In genomic region chr8:113665036-113665435, GRCm38 (mm10) we compare ENCODE assay signal across 18 mouse cellular contexts. TPM values are rescaled to one million over a fixed set of nuclear protein-coding genes. Genes with fewer than 3 reads are reported as not detected.
A peak's percentile ranks its signal among the peaks of the same experiment; 100 is the strongest.
DNase-seq lines count a peak whose midpoint lies in the region; ATAC-seq and TF ChIP-seq lines count a peak whose summit lies in the region.
"Had no signal": no experiment of that assay in that cellular context is flagged by ENCODE, and none has a peak within 500 bp of the region (broad histone marks: within the 10 kb centered on the region; RNA-seq: fewer than 3 reads in every experiment).

No protein-coding gene starts in this region.

- no peaks in the 10 kb centered on the region for H3K9me3 ChIP-seq in hindbrain, embryonic 11.5 days (ENCODE audit: control insufficient read depth, low read length)
- H3K9me3 ChIP-seq in hindbrain, postnatal 0 days (ENCODE audit: low read length) = no peaks in the 10 kb centered on the region
- no peaks in the 10 kb centered on the region for H3K9me3 ChIP-seq in forebrain, embryonic 15.5 days
- H3K9me3 ChIP-seq in midbrain, embryonic 13.5 days = no peaks in the 10 kb centered on the region
- no peaks in the 10 kb centered on the region for H3K9me3 ChIP-seq in neural tube, embryonic 15.5 days (replicated peaks)
- H3K9me3 ChIP-seq: heart, embryonic 12.5 days; limb, embryonic 12.5 days had no signal

- H3K27me3 ChIP-seq in hindbrain, embryonic 11.5 days (ENCODE audit: control insufficient read depth, insufficient read depth, low read length) = no peaks in the 10 kb centered on the region
- no peaks in the 10 kb centered on the region for H3K27me3 ChIP-seq in hindbrain, postnatal 0 days (ENCODE audit: insufficient read depth, low read length)
- H3K27me3 ChIP-seq in forebrain, embryonic 15.5 days = no peaks in the 10 kb centered on the region
- H3K27me3 ChIP-seq in midbrain, embryonic 13.5 days = no peaks in the 10 kb centered on the region
- no peaks in the 10 kb centered on the region for H3K27me3 ChIP-seq in neural tube, embryonic 15.5 days (replicated peaks)
- H3K27me3 ChIP-seq: heart, embryonic 12.5 days; Patski had no signal

- WGBS in hindbrain, embryonic 11.5 days = 62% methylated on average over 4 of the region's 4 CpGs
- WGBS in hindbrain, postnatal 0 days = 47% methylated on average over 4 of the region's 4 CpGs
- WGBS in forebrain, embryonic 15.5 days = 41% methylated on average over 4 of the region's 4 CpGs
- WGBS in midbrain, embryonic 13.5 days = 46% methylated on average over 4 of the region's 4 CpGs
- WGBS in neural tube, embryonic 15.5 days = 44% methylated on average over 4 of the region's 4 CpGs

- ATAC-seq in hindbrain, embryonic 11.5 days (ENCODE audit: low FRiP score) = peak; percentile 79; the same call in 1 of the 2 replicates
- no peak for ATAC-seq in hindbrain, postnatal 0 days
- ATAC-seq in forebrain, embryonic 15.5 days (replicated peaks) = no peak; the same call in 1 of the 2 replicates
- peak; percentile 61 for ATAC-seq in midbrain, embryonic 13.5 days
- peak; percentile 55; the same call in 1 of the 2 replicates for ATAC-seq in neural tube, embryonic 15.5 days (ENCODE audit: low FRiP score)

- no peak overlapping the region for H3K4me2 ChIP-seq in hindbrain, embryonic 11.5 days (replicated peaks; ENCODE audit: low read depth, low read length)
- no peak overlapping the region for H3K4me2 ChIP-seq in hindbrain, postnatal 0 days (ENCODE audit: low read depth, low read length)
- H3K4me2 ChIP-seq in forebrain, embryonic 15.5 days (replicated peaks) = no peak overlapping the region
- no peak overlapping the region for H3K4me2 ChIP-seq in midbrain, embryonic 13.5 days (replicated peaks)
- H3K4me2 ChIP-seq in neural tube, embryonic 15.5 days = no peak overlapping the region
- H3K4me2 ChIP-seq: heart, embryonic 12.5 days; limb, embryonic 12.5 days had no signal

- peak; percentile 25 for DNase-seq in hindbrain, embryonic 11.5 days (ENCODE audit: low spot score)
- DNase-seq in hindbrain, postnatal 0 days (ENCODE audit: low spot score) = no peak
- DNase-seq in urinary bladder, postnatal 14 days (ENCODE audit: low spot score) = no peak
- DNase-seq in thymus, postnatal 10 days (ENCODE audit: low spot score in 2 of 2) = no peak
- no peak for DNase-seq in urinary bladder, adult 18-20 months (ENCODE audit: low spot score in 2 of 2)

- no peaks in the 10 kb centered on the region for H3K36me3 ChIP-seq in hindbrain, embryonic 11.5 days (ENCODE audit: control insufficient read depth, insufficient read depth, low read length)
- H3K36me3 ChIP-seq in hindbrain, postnatal 0 days (ENCODE audit: insufficient read depth, low read length) = no peaks in the 10 kb centered on the region
- no peaks in the 10 kb centered on the region for H3K36me3 ChIP-seq in forebrain, embryonic 15.5 days
- no peaks in the 10 kb centered on the region for H3K36me3 ChIP-seq in midbrain, embryonic 13.5 days
- H3K36me3 ChIP-seq in neural tube, embryonic 15.5 days = no peaks in the 10 kb centered on the region
- H3K36me3 ChIP-seq: heart, embryonic 12.5 days; limb, embryonic 12.5 days had no signal

- H3K4me1 ChIP-seq in hindbrain, embryonic 11.5 days (replicated peaks; ENCODE audit: control insufficient read depth, insufficient read depth, low read length) = no peaks in the 10 kb centered on the region
- no peaks in the 10 kb centered on the region; the same call in 1 of the 2 replicates for H3K4me1 ChIP-seq in hindbrain, postnatal 0 days (ENCODE audit: insufficient read depth, low read length)
- peaks cover 28% of the 10 kb centered on the region for H3K4me1 ChIP-seq in forebrain, embryonic 15.5 days
- peaks cover 7% of the 10 kb centered on the region for H3K4me1 ChIP-seq in midbrain, embryonic 13.5 days (replicated peaks)
- H3K4me1 ChIP-seq in neural tube, embryonic 15.5 days = peaks cover 7% of the 10 kb centered on the region; the same call in 1 of the 2 replicates
- H3K4me1 ChIP-seq: heart, embryonic 12.5 days had no signal

- no peak overlapping the region for H3K27ac ChIP-seq in hindbrain, embryonic 11.5 days (ENCODE audit: low read depth, low read length)
- H3K27ac ChIP-seq in hindbrain, postnatal 0 days = no peak overlapping the region
- 0 out of 2 replicates have a peak overlapping the region, but pooled peaks have one; percentile 12 for H3K27ac ChIP-seq in forebrain, embryonic 15.5 days (replicated peaks)
- H3K27ac ChIP-seq in midbrain, embryonic 13.5 days = no peak overlapping the region
- no peak overlapping the region for H3K27ac ChIP-seq in neural tube, embryonic 15.5 days (replicated peaks)
- H3K27ac ChIP-seq: left cerebral cortex, adult 2 months; limb, embryonic 12.5 days had no signal

- TF ChIP-seq CTCF in hindbrain, postnatal 0 days (IDR thresholded peaks at IDR 0.05; ENCODE audit: low read depth) = no peak

- no peak overlapping the region for H3K9ac ChIP-seq in hindbrain, embryonic 11.5 days (ENCODE audit: low read depth, low read length)
- H3K9ac ChIP-seq in hindbrain, postnatal 0 days (replicated peaks; ENCODE audit: low read length) = no peak overlapping the region
- H3K9ac ChIP-seq in forebrain, embryonic 15.5 days (replicated peaks) = no peak overlapping the region
- H3K9ac ChIP-seq in midbrain, embryonic 13.5 days (replicated peaks) = no peak overlapping the region
- no peak overlapping the region for H3K9ac ChIP-seq in neural tube, embryonic 15.5 days (replicated peaks)
- H3K9ac ChIP-seq: heart, embryonic 12.5 days; limb, embryonic 12.5 days had no signal

- H3K4me3 ChIP-seq in hindbrain, embryonic 11.5 days (ENCODE audit: low read depth, low read length) = no peak overlapping the region
- no peak overlapping the region for H3K4me3 ChIP-seq in hindbrain, postnatal 0 days (ENCODE audit: low read length)
- no peak overlapping the region for H3K4me3 ChIP-seq in forebrain, embryonic 15.5 days
- no peak overlapping the region for H3K4me3 ChIP-seq in midbrain, embryonic 13.5 days (replicated peaks)
- H3K4me3 ChIP-seq in neural tube, embryonic 15.5 days (replicated peaks) = no peak overlapping the region
- H3K4me3 ChIP-seq: heart, embryonic 12.5 days; left cerebral cortex, adult 2 months; limb, embryonic 12.5 days had no signal

RNA-seq across cellular contexts. Expression of gene Syce1l, which starts 22.0 kb away (rescaled TPM):
- polyA plus RNA-seq in hindbrain, embryonic 11.5 days (2014; fragmentation: Nextera tagmentation; extraction: Ambion mirVana) = not detected in 2 replicates
- total RNA-seq in hindbrain, postnatal 0 days (2014; rRNA removed) = not detected in 2 replicates
- polyA plus RNA-seq in hindbrain, postnatal 0 days (2015; fragmentation: Nextera tagmentation; extraction: Ambion mirVana) = 0.33 TPM in 1 of 2 replicates, not detected in the other
- 0.47 TPM in 1 of 2 replicates, not detected in the other for polyA plus RNA-seq in forebrain, embryonic 15.5 days (2015; fragmentation: Nextera tagmentation; extraction: Ambion mirVana)
- polyA plus RNA-seq in midbrain, embryonic 13.5 days (2015; fragmentation: Nextera tagmentation; extraction: Ambion mirVana) = 0.23 TPM in 1 of 2 replicates, not detected in the other
- 0.23 and 0.63 TPM in 2 replicates for polyA plus RNA-seq in neural tube, embryonic 15.5 days (2015; fragmentation: Nextera tagmentation; extraction: Ambion mirVana)
- total RNA-seq: adrenal gland, adult 18-20 months; common myeloid progenitor, adult 5-6 weeks; gastrocnemius, postnatal 25 days; megakaryocyte-erythroid progenitor cell, adult 5-6 weeks had no signal
- polyA plus RNA-seq: heart, embryonic 12.5 days; large intestine, adult 2 months; limb, embryonic 12.5 days; liver, embryonic 16.5 days; Patski had no signal

RNA-seq across cellular contexts. Expression of gene Mon1b, which starts 29.6 kb away (rescaled TPM):
- 9.0 and 12.6 TPM in 2 replicates for polyA plus RNA-seq in hindbrain, embryonic 11.5 days (2014; fragmentation: Nextera tagmentation; extraction: Ambion mirVana)
- 25.5 and 31.6 TPM in 2 replicates for total RNA-seq in hindbrain, postnatal 0 days (2014; rRNA removed)
- 6.9 and 7.8 TPM in 2 replicates for polyA plus RNA-seq in hindbrain, postnatal 0 days (2015; fragmentation: Nextera tagmentation; extraction: Ambion mirVana)
- 12.8 and 14.4 TPM in 2 replicates for polyA plus RNA-seq in forebrain, embryonic 15.5 days (2015; fragmentation: Nextera tagmentation; extraction: Ambion mirVana)
- 11.4 and 12.3 TPM in 2 replicates for polyA plus RNA-seq in midbrain, embryonic 13.5 days (2015; fragmentation: Nextera tagmentation; extraction: Ambion mirVana)
- polyA plus RNA-seq in neural tube, embryonic 15.5 days (2015; fragmentation: Nextera tagmentation; extraction: Ambion mirVana) = 8.7 and 9.9 TPM in 2 replicates

Comparison
In these comparisons a context has a peak if more than half of its experiments do, and no peak if none do; other contexts are left out.
1. ATAC-seq: peak in hindbrain, embryonic 11.5 days (single experiment), midbrain, embryonic 13.5 days (single experiment) and neural tube, embryonic 15.5 days (single experiment); none in hindbrain, postnatal 0 days (single experiment) and forebrain, embryonic 15.5 days (single experiment).